Mouse (Mus musculus): ENCODE results near the gene Nlrc4. TPM values are rescaled to one million over a fixed set of nuclear protein-coding genes. Genes with fewer than 3 reads are reported as not detected.

Nlrc4 gene
- total RNA-seq, 1 experiment, result 2.4 TPM

DNA sequence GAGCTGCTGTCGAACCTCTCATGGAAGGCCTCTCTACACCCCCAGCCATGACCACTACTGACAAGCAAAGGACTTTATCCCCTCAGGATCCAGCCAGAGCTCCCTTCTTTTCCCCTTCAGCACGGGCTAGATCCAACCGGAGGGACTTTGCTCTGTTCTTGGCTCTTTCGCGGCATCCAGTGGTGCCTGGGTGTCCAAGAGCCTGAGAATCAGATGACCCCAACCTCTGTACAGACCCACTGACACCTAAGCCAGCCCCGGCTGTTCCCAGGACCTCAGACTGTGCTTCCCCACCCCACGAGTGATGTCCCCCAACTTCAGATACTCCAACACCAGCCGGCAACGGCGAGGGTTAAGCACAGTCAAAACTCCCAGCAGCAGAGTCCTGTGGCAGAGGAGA, 9.2 kb downstream of the Nlrc4 start:
- TF ChIP-seq MAFK (IDR thresholded peaks at IDR 0.05; ENCODE audit: insufficient read depth, low read depth, low read length), result no peak
- no peak for TF ChIP-seq CHD2 (IDR thresholded peaks at IDR 0.05; ENCODE audit: low read depth, low read length)
- TF ChIP-seq HCFC1 (IDR thresholded peaks at IDR 0.05; ENCODE audit: borderline replicate concordance, insufficient read depth, low read length), result no peak
- no peak for TF ChIP-seq ZNF384 (IDR thresholded peaks at IDR 0.05; ENCODE audit: low read depth, low read length)
- no peak for TF ChIP-seq ZC3H11A (IDR thresholded peaks at IDR 0.05; ENCODE audit: borderline replicate concordance, low read depth, low read length)
- H3K9me3 ChIP-seq (ENCODE audit: control insufficient read depth, insufficient read depth, low read depth, low read length), result no peaks in the 10 kb centered on the region
- peaks cover 3% of the 10 kb centered on the region for H3K36me3 ChIP-seq (ENCODE audit: control insufficient read depth, insufficient read depth, low read length, poor library complexity, severe bottlenecking)
- H3K4me1 ChIP-seq (ENCODE audit: control insufficient read depth in 2 of 2, insufficient read depth in 2 of 2, low read length in 2 of 2, poor library complexity in 1 of 2), result peaks cover 0 to 9% of the 10 kb centered on the region in 2 experiments; a peak in 1 of 4 replicates
- no peak overlapping the region for H3K4me3 ChIP-seq (ENCODE audit: insufficient read depth in 1 of 2, low read depth in 1 of 2, low read length in 2 of 2, poor library complexity in 1 of 2, severe bottlenecking in 1 of 2)
- H3K27ac ChIP-seq (ENCODE audit: insufficient read depth, low read depth, low read length, poor library complexity, severe bottlenecking), result 0 out of 2 replicates have a peak overlapping the region, but pooled peaks have one; percentile 36
- DNase-seq (ENCODE audit: low read depth, low spot score), result no peak
- peak overlapping the region; percentile 31; the same call in 1 of the 2 replicates for H3K9ac ChIP-seq (ENCODE audit: insufficient read depth, low read depth, low read length, poor library complexity, severe bottlenecking)
- in situ Hi-C loops (cut with MboI; ENCODE audit: low sequenced_read_pairs in 2 of 2, unreplicated experiment in 2 of 2), result no loop called here

DNA sequence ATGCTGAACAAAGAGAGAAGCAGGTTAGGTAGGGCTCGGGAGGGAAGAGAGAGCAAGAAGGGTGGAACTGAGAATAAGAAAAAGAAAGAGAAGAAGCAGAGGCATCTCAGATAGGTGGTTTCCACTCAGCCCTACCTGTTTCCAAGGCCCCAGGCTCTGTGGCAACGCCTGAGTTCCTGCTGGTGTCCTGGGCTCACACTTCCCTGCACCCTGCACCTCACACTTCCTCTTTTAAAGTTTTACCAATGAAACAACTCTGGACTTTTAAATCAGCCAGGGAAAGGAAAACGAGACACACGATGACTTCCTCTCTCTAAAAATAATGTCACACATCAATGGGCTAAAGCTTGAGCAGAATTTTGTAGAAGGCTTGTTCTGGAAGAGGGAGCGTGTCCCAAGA, 18.5 kb downstream of the Nlrc4 start:
- in situ Hi-C loops (cut with MboI; ENCODE audit: low sequenced_read_pairs in 2 of 2, unreplicated experiment in 2 of 2), result no loop called here
- Histone ChIP-seq H3K4me1 (ENCODE audit: control insufficient read depth in 2 of 2, insufficient read depth in 2 of 2, low read length in 2 of 2, poor library complexity in 1 of 2) (peaks cover 0 to 6% of the 10 kb centered on the region in 2 experiments; a peak in 1 of 4 replicates), H3K36me3 (ENCODE audit: control insufficient read depth, insufficient read depth, low read length, poor library complexity, severe bottlenecking) (peaks cover 3% of the 10 kb centered on the region), H3K4me3 (ENCODE audit: insufficient read depth in 1 of 2, low read depth in 1 of 2, low read length in 2 of 2, poor library complexity in 1 of 2, severe bottlenecking in 1 of 2) (no peak overlapping the region), H3K9me3 (ENCODE audit: control insufficient read depth, insufficient read depth, low read depth, low read length) (no peaks in the 10 kb centered on the region), H3K27ac (ENCODE audit: insufficient read depth, low read depth, low read length, poor library complexity, severe bottlenecking) (no peak overlapping the region), H3K9ac (ENCODE audit: insufficient read depth, low read depth, low read length, poor library complexity, severe bottlenecking) (no peak overlapping the region)
- no peak for DNase-seq (ENCODE audit: low read depth, low spot score)
- no peak for TF ChIP-seq ZNF384 (IDR thresholded peaks at IDR 0.05; ENCODE audit: low read depth, low read length)
- no peak for TF ChIP-seq ZC3H11A (IDR thresholded peaks at IDR 0.05; ENCODE audit: borderline replicate concordance, low read depth, low read length)

DNA sequence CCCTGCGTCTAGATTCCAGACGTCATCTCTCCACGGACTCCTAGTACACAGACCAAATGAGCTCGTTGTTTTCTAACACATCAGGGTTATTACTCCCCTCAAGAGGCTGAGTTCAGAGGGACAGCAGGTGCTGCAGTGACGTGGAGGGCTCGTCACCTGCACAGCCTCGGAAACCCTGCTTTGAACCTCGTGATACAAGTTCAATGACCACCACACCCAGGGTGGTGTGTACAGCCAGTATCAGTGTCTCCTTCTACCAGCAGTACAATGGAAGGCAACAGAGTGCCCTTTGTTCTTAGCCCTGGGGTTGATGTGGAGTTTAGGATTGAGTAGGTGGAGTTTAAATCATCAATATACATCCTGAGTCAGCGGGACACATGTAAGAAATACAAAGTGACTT, 21.2 kb downstream of the Nlrc4 start:
- H3K9me3 ChIP-seq (ENCODE audit: control insufficient read depth, insufficient read depth, low read depth, low read length), result no peaks in the 10 kb centered on the region
- DNase-seq (ENCODE audit: low read depth, low spot score), result no peak
- H3K4me3 ChIP-seq (ENCODE audit: insufficient read depth in 1 of 2, low read depth in 1 of 2, low read length in 2 of 2, poor library complexity in 1 of 2, severe bottlenecking in 1 of 2), result no peak overlapping the region
- TF ChIP-seq ZNF384 (IDR thresholded peaks at IDR 0.05; ENCODE audit: low read depth, low read length) (no peak), ZC3H11A (IDR thresholded peaks at IDR 0.05; ENCODE audit: borderline replicate concordance, low read depth, low read length) (no peak), HCFC1 (IDR thresholded peaks at IDR 0.05; ENCODE audit: borderline replicate concordance, insufficient read depth, low read length) (no peak), MAFK (IDR thresholded peaks at IDR 0.05; ENCODE audit: insufficient read depth, low read depth, low read length) (no peak), CHD2 (IDR thresholded peaks at IDR 0.05; ENCODE audit: low read depth, low read length) (no peak)
- H3K4me1 ChIP-seq (ENCODE audit: control insufficient read depth in 2 of 2, insufficient read depth in 2 of 2, low read length in 2 of 2, poor library complexity in 1 of 2), result peaks cover 0 to 13% of the 10 kb centered on the region in 2 experiments; a peak in 1 of 4 replicates
- no peaks in the 10 kb centered on the region for H3K36me3 ChIP-seq (ENCODE audit: control insufficient read depth, insufficient read depth, low read length, poor library complexity, severe bottlenecking)
- H3K27ac ChIP-seq (ENCODE audit: insufficient read depth, low read depth, low read length, poor library complexity, severe bottlenecking), result no peak overlapping the region
- no peak overlapping the region for H3K9ac ChIP-seq (ENCODE audit: insufficient read depth, low read depth, low read length, poor library complexity, severe bottlenecking)
- in situ Hi-C loops (cut with MboI; ENCODE audit: low sequenced_read_pairs in 2 of 2, unreplicated experiment in 2 of 2), result no loop called here

DNA sequence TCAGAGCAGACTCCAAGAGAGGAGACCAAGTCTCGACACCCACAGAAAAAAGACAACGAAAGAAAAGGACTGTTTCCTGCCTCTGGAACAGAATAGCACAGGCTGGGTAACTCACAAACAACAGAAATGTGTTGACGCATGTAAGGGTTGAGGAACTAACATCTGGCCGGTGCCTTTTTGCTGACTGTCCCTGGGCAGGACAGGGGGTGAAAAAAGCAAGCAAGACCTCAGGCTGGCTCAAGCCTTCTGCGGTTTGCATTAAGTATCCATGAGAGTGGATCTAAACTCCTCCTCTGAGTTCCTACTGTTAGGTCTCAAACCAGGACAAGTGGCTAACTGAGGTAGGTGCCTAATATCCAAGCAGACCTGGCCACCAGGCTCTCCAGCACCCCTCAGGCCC, 26.3 kb downstream of the Nlrc4 start:
- no peak for DNase-seq (ENCODE audit: low read depth, low spot score)
- in situ Hi-C loops (cut with MboI; ENCODE audit: low sequenced_read_pairs in 2 of 2, unreplicated experiment in 2 of 2), result no loop called here
- no peaks in the 10 kb centered on the region for H3K36me3 ChIP-seq (ENCODE audit: control insufficient read depth, insufficient read depth, low read length, poor library complexity, severe bottlenecking)
- TF ChIP-seq HCFC1 (IDR thresholded peaks at IDR 0.05; ENCODE audit: borderline replicate concordance, insufficient read depth, low read length), result no peak
- H3K9ac ChIP-seq (ENCODE audit: insufficient read depth, low read depth, low read length, poor library complexity, severe bottlenecking), result no peak overlapping the region
- H3K4me1 ChIP-seq (ENCODE audit: control insufficient read depth in 2 of 2, insufficient read depth in 2 of 2, low read length in 2 of 2, poor library complexity in 1 of 2), result peaks cover 0 to 15% of the 10 kb centered on the region in 2 experiments; a peak in 1 of 4 replicates
- H3K4me3 ChIP-seq (ENCODE audit: insufficient read depth in 1 of 2, low read depth in 1 of 2, low read length in 2 of 2, poor library complexity in 1 of 2, severe bottlenecking in 1 of 2), result no peak overlapping the region
- H3K9me3 ChIP-seq (ENCODE audit: control insufficient read depth, insufficient read depth, low read depth, low read length), result no peaks in the 10 kb centered on the region
- H3K27ac ChIP-seq (ENCODE audit: insufficient read depth, low read depth, low read length, poor library complexity, severe bottlenecking), result no peak overlapping the region

DNA sequence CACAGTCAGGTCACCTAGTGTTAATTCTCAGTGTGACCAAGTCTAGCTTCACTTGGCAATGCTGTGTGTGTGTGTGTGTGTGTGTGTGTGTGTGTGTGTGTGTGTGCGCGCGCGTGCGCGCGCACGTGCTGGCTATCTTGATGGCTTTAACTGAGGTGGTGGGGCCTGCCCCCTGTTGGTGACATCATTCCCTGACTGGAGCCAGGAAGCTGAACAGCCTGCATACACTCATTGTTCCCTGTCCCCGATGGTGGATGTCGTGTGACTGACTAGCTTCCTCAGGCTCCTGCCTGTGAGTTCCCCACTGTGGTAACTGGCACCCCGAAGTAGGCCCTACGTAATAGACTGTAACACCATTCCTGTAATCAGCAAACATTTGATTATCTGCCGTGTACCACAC, 27.5 kb downstream of the Nlrc4 start:
- Histone ChIP-seq H3K36me3 (ENCODE audit: control insufficient read depth, insufficient read depth, low read length, poor library complexity, severe bottlenecking) (no peaks in the 10 kb centered on the region; the same call in 1 of the 2 replicates), H3K4me1 (ENCODE audit: control insufficient read depth in 2 of 2, insufficient read depth in 2 of 2, low read length in 2 of 2, poor library complexity in 1 of 2) (peaks cover 0 to 15% of the 10 kb centered on the region in 2 experiments; a peak in 1 of 4 replicates), H3K4me3 (ENCODE audit: insufficient read depth in 1 of 2, low read depth in 1 of 2, low read length in 2 of 2, poor library complexity in 1 of 2, severe bottlenecking in 1 of 2) (no peak overlapping the region), H3K9me3 (ENCODE audit: control insufficient read depth, insufficient read depth, low read depth, low read length) (no peaks in the 10 kb centered on the region), H3K9ac (ENCODE audit: insufficient read depth, low read depth, low read length, poor library complexity, severe bottlenecking) (no peak overlapping the region), H3K27ac (ENCODE audit: insufficient read depth, low read depth, low read length, poor library complexity, severe bottlenecking) (no peak overlapping the region)
- TF ChIP-seq MAFK (IDR thresholded peaks at IDR 0.05; ENCODE audit: insufficient read depth, low read depth, low read length) (no peak), CHD2 (IDR thresholded peaks at IDR 0.05; ENCODE audit: low read depth, low read length) (no peak), ZNF384 (IDR thresholded peaks at IDR 0.05; ENCODE audit: low read depth, low read length) (no peak), ZC3H11A (IDR thresholded peaks at IDR 0.05; ENCODE audit: borderline replicate concordance, low read depth, low read length) (no peak)
- no peak for DNase-seq (ENCODE audit: low read depth, low spot score)
- in situ Hi-C loops (cut with MboI; ENCODE audit: low sequenced_read_pairs in 2 of 2, unreplicated experiment in 2 of 2), result no loop called here

Data from ES-E14 (cell line).